Mouse (Mus musculus): ENCODE measurements around the gene Ccser2.
"Not testable (repeated sequence)": the region's sequence is repeated elsewhere in the genome, so short reads cannot be mapped to it uniquely, and the experiment has no call there.

- not testable (repeated sequence) for TF ChIP-seq MAX (IDR thresholded peaks at IDR 0.05; ENCODE audit: low read depth); MYOD1 (IDR thresholded peaks at IDR 0.05; ENCODE audit: control insufficient read depth in 1 of 3, insufficient read length in 2 of 3, low read depth in 2 of 3); CEBPB (IDR thresholded peaks at IDR 0.05; ENCODE audit: insufficient read depth, poor library complexity, severe bottlenecking); TCF12 (IDR thresholded peaks at IDR 0.05; ENCODE audit: insufficient read depth, poor library complexity, severe bottlenecking); POLR2A (IDR thresholded peaks at IDR 0.05; ENCODE audit: insufficient read length, low read depth); POLR2AphosphoS2 (IDR thresholded peaks at IDR 0.05; ENCODE audit: insufficient read length, low read depth); E2F4 (IDR thresholded peaks at IDR 0.05; ENCODE audit: insufficient read depth); REST (IDR thresholded peaks at IDR 0.05; ENCODE audit: insufficient read depth, insufficient read length); TCF3 (IDR thresholded peaks at IDR 0.05; ENCODE audit: insufficient read length, low read depth); USF1 (IDR thresholded peaks at IDR 0.05; ENCODE audit: low read depth); MYOG (IDR thresholded peaks at IDR 0.05; ENCODE audit: control insufficient read depth in 1 of 3, insufficient read depth in 1 of 3, insufficient read length in 2 of 3, low read depth in 2 of 3); SRF (IDR thresholded peaks at IDR 0.05; ENCODE audit: control insufficient read depth, insufficient read length, low read depth)
Observed at GRCm38 (mm10) chr14:37000780-37001179, 32.2 kb upstream of the Ccser2 start.
